Mouse (Mus musculus) urinary bladder, adult 18-20 months (tissue): Measurements from ENCODE around the gene Pigt.

ENCODE experiments used
- DNase-seq, 2 experiments: peaks; one replicate each; pipeline ENCODE4 v3.0.0; 2022; ENCODE audit warnings: low spot score in 2 of 2, mixed read lengths in 2 of 2

Pigt gene

DNA sequence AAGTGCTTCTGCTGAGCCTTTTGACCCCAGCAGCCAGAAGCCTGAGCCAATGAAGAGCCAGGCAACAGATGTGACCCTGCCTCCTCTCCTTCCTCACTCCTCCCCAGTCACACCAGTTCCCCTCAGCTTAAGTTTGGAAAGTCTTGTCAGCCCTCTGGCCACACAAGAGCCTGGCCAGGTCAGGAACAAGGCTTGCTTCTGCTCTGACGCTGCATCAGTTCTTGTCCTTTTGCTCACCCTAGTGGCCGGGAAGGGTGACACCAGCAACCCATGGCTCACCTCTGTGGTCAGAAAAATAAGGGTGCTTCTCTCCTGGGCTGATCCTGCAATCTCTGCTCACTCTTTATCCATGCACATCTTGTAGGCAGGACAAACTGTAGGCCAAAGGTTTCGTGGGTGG lies 23.5 kb downstream of the Pigt start:
- peak in 1 of 2 experiments; percentile 48 for DNase-seq

DNA sequence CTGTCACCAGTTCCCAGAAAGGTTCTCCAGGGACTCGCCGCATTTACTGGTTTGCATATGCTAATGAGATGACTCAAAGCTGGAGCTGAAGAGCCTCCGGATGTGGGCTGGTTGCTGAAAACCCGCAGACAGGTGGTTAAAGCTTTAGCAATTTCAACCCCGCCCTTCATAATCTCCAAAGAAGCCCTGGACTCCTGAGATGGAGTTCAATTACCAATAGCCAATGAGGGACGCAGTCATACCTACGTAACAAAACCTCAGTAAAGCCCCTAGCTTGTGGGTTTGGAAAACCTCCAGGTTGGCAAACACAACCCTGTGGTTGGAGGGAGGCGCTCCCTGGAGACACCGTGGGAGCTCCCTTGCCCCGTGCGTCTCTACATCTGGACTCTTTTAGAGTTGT lies 24.5 kb downstream of the Pigt start:
- no peak for DNase-seq

DNA sequence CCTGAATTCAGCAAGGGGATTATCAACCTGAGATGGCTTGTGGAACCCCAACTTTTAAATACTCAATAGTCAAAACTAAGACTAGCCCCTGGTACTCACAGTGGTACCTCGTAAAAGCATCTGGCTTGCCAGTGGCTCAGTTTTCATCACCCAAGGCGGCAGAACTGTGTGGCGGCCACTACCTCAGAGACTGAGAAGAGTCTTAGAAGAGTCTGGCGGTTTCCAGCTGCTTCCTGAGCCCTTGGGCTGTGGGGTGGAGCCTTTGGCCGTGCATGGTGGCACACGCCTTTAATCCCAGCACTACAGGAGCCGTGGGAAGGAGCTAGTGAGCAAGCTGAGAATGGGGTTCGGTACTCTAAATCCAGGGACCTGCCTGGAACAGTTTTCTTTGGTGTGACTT lies 25.0 kb downstream of the Pigt start:
- no peak for DNase-seq

DNA sequence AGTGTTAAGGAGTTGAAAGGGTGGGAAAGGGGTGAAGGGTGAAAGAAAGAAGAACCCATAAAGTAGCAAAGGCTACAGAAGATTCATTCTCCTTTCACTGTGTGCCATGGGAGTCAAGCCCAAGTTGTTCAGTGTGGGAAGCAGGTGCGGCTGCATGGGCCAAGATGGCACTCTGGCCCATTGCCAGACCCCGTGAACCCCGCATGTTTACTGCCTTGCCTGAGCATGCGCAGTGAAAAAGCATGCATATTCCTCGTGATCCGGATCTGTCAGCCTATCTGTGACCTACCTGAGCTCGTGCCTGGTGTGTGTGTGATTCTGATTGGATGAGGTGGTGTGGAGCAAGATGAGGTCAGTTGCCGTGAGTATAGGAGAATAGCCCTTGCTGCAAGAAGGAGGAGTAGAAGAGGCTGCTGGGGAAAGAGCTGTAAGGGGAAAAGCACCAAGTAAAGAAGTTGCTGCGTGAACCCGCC lies 26.0 kb downstream of the Pigt start:
- peak in 1 of 2 experiments; percentile 38 for DNase-seq

DNA sequence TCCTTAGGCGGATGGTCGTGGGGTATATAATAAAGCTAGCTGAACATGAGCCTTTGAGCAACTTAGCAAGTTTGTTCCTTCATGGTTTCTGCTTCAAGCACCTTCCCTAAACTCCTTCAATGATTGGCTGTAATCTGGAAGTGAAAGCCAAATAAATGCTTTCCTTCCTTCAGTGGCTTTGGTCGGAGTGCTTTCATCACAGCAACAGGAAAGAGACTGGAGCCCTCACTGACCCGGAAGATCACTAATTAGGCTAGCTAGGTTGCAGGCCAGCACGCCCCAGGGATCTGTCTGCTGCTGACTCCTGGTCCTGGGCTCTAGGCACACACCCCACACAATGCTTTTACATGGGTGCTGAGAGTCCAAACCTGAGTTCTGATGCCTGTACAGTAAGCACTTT lies 31.2 kb downstream of the Pigt start:
- no peak for DNase-seq

DNA sequence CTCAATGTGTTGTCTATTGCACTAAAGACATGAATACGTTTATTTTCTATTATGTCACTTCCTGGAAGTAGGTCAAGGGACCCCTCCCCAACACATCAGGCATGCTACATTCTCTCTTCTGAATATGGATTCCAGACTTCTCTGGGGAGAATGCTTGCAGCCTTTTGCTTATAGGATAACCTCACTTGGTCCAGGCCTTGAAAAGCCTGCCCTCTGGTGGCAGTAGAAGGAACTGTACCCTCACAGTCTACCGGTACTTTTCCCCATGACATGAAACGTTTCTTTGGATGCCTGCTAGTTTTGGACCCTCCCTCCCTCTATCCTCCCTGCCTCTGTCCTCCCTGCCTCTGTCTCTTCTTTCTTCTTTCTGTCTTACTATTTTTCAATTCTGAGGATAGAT lies 33.8 kb downstream of the Pigt start:
- peak; percentile 53 to 65 for DNase-seq

DNA sequence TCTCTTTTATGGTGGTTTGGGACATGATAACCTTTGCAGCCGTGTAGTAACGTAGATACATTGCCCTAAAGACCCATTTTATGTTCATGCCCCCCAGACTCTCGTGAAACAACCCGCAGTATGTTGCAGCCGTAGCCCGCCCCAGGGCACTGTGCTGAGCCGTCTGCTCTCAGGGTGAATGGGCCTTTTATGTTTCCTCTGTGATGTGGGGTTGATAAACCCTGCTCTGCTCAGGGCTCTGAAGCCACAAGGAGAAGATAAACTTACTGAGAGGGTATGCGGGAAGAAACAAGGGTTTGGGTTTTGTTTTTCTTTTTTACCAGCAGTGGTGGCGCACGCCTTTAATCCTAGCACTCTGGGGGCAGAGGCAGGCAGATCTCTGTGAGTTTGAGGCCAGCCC lies 37.0 kb downstream of the Pigt start:
- DNase-seq, result no peak

DNA sequence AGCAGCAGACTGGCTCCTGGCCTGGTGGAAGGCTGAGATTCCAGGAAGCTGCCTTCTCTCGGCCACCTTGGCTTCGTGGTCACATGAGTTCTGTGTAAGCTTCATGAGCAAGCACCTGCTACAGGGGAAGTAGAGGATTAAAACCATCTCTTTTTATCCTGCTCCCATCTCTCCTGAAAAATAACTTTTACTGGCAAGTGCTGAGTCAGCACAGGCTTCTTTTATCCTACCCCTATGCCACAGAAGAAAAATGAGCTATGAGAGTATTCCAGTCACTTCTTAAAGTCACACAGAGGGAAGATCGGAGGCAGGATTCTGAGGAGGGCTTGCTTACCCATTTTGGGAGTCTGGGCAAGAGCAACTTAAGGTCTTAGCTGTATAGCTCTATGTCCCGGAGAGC lies 39.7 kb downstream of the Pigt start:
- DNase-seq, result no peak

DNA sequence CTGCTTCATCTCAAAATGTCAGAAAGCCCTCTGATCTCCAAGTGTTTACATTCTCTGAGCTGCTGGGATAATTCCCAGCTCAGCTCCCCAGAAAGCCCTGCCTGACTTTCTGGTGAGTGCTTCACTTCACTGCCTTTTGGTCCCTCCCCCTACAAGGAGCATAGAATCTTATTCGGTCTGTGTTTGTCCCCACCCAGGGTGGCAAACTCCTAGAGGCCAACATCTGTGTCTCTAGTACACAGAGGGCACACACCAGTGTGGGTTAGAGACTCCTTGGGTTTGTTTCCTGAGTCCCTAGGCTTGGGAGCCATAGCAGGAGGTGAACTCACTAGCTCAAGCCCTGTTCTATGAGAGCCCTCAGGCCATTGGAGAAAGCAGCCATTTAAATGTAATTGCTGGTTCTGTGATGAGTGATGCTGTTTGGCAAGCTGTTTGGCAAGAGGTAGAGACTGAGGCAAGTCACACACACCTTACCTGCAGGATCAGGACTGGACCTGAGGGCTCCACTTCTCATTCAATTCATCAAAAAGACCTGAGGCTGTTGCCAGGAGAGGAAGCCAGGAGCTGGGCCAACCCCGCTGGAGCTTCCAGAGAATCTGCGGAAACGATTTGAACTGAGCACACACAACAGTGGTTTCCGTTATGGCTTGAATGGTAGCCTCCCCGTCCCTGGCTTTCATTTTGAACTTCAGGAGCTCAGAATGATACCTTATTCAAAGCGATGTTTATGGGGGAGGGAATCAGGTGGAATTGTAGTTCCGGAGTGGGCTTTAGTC lies 43.5 kb downstream of the Pigt start:
- DNase-seq, result no peak

DNA sequence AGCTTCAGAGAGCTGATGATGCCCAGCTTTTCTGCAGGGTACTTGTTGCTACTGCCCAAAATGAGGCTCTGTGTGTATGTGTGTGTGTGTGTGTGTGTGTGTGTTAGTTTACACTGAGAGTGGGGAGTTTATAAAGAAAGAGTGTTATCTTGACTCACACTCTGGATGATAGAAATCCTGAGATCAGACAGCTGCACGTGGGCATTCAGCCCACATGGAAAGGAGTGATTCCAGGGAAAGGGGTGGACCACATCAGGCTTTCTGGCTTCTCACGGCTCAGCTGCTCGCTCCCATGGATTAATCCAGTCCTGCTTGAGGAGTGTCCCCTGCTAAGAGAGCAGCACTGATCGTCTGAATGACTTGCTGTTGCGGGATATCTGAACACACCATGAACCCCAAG lies 44.8 kb downstream of the Pigt start:
- DNase-seq, result no peak

DNA sequence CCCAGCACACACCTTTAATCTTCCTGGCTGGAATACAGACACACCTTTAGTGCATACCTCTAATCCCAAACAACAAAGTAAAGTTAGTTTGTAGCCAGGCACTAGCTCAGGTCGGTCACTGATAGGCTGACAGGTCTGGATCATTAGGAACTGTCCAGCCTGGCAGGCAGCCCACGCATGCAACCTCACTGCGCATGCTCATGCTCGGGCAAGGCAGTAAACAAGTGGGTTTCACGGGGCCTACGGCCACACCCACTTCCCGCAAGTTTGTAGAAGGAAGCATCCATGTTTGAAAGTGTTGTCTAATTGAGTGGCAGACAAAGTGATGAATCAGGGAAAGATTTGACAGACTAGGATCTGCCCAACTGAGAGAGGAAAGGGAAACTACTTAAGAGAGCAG lies 45.3 kb downstream of the Pigt start:
- DNase-seq, result no peak

DNA sequence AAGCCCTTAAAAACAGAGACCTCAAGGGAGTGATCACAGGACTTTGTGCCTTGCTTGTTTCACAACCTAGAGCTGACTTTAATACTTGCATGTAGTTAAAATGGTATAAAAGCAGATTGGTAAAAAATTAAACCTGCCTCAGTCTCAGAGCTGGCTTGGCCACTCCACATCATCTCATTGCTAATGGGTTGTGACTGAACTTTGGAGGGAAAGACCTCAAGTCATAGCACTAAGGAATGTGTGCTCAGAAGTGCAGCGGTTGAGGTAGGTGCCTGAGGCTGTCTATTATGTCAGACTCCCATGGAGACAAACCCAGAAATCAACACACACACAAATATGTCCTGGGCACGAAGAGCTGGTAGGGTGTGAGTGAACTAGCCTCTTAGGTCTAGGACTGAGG lies 46.4 kb downstream of the Pigt start:
- no peak for DNase-seq

DNA sequence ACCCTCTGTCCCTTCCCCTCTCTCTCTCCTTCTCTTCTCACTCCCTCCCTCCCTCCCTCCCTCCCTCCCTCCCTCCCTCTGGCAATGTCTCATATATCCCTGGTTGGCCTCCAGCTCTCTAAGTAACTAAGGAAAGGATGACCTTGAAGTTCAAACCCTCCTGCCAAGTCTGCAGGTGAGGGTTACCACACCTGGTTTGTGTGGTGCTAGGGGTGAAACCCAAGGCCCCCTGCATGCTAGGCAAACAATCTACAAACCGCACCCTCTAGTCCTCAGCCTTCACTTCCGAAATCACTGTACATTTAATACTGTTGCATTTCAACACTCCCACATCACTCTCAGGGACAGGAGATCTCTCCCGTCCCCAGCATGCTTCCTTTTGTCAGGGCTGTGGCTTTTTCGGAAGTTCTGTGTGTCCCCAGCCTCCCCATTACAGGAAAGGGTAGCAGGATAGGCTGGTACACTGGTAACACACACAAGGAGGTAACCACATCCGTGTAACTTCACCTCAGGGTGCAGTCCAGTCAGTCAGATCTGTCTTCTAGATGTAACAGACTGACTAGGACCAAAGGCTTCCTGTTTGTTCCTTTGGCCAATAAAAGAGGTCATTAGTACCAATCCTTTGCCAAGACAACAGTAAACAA lies 47.3 kb downstream of the Pigt start:
- no peak for DNase-seq

DNA sequence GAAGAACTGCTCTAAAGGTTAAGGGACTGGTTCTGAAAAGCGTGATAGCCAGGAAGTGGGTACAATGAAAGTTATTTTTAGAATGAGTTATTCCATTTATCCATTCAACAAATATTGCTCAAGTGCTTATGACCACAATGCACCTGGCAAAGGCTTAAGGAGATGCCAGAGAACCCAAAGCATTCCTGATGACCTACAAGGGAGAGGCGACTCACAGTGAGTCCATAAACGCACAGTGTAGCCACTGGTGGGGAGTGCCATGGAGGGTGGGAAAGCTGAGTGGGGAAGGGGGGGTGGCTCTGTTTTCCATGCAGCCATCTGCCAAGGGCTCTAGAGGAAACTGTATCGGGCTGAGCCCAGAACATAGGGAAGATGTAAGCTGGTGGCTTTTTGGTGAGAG lies 52.0 kb downstream of the Pigt start:
- no peak for DNase-seq

DNA sequence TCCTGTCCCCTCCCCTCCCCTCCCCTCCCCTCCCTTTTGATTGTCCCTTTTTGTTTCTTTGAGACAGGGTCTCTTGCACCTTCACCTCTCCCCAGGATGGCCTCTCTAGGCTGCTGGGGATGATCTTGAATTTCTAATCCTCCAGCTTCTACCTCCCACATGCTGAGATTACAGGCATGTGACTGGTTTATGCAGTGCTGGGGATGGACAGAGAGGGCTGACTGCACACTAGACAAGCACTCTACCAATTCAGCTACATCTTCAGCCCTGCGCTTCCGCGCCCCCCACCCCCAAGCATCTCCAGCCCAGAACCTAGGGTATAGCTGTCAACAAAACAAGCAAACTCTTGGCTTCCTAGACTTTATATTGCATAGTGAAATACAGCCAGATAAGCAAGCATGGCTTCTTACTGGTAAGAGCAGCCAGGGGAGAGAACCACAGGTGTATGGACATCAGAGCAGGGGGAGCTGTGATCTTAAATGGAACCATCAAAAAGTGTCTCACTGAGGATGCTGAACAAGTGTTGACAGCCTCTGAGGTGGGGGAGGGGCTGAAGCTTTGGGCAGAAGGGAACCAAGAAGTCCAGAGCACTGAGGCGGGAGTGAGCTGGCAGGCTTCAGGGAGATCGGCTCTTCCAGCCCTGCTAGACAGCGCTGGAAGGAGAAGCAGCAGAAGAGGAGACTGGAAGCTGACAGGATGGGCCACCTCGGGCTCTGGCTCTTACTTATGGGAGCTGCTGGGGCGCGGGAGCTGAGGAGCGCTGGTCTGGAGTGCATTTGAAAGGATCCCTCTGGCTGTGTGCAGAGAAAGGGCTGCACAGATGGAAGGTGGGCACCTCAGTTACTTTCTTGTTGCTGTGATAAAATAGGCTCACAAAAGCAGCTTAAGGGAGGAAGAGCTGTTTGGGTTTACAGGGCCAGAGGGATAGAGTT lies 52.9 kb downstream of the Pigt start:
- no peak for DNase-seq

DNA sequence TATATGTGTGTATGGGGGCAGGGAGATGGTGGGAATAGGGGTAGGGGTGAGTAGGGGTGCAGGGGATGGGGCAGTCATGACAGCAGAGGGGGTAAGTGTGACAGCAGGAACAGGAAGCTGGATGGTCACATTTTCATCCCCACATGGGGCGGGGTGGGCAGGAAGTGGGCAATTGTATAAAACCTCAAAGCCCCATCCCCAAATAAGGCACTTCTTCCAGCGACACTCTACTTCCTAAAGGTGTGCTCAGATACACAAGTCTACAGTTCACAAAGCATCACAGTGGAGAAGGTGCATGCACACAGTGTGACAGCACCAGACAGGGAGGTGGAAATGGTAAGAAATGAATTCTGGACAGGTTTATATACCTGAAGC lies 53.6 kb downstream of the Pigt start:
- DNase-seq, result no peak

DNA sequence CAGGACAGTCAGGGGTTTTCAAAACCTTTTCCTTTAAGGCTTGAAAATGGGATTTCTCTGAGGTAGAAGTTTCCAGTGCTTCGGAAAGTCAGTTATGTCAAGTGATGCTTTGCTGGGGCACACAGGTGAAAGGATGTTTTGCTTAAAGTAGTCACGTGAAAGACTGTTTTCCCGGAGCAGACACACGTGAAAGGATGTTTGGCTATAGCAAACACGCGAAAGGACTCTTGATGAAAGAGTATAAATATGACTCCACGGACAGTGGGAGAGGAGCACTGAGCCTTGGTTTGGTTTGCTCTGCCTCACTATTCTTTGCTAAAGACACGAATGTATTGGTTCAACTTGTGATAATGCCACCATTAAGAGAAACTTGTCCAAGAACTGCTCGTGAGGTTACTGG lies 54.2 kb downstream of the Pigt start:
- no peak for DNase-seq
